Mouse (Mus musculus): ENCODE measurements around the gene Pusl1. TPM values are rescaled to one million over a fixed set of nuclear protein-coding genes. Genes with fewer than 3 reads are reported as not detected.

Pusl1 gene
- polyA plus RNA-seq, 1 experiment from 2014 or later = 51.8 TPM

DNA sequence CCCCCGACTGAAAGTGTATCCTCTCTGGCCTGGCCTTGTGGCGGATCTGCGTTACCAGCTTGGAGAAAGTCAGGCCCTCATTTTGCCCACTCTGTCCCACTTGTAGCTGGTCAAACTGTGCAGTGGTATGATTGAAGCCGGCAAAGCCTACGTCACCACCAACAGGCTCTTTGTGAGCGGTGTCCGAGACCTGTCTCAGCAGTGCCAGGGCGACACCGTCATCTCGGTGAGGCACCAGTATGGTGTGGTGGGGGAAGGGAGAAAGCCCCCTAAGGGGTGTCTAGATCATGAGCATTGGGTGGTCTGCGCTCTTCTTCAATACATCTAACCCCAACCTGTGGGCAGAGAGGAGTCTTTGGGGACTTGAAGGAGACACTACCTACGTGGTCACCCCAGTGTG lies 4.9 kb upstream of the Pusl1 start:
- no peaks in the 10 kb centered on the region for H3K9me3 ChIP-seq
- peaks cover 52% of the 10 kb centered on the region for H3K36me3 ChIP-seq
- WGBS = 94% methylated on average over 12 of the region's 12 CpGs
- no peak for ATAC-seq (ENCODE audit: low FRiP score, low read depth)
- no peak overlapping the region for H3K4me3 ChIP-seq
- no peak overlapping the region for H3K4me2 ChIP-seq (replicated peaks)
- no peak overlapping the region for H3K9ac ChIP-seq
- H3K27me3 ChIP-seq = no peaks in the 10 kb centered on the region
- H3K27ac ChIP-seq = no peak overlapping the region
- H3K4me1 ChIP-seq = peaks cover 33% of the 10 kb centered on the region

- Histone ChIP-seq H3K36me3 (peaks cover 46% of the 10 kb centered on the region), H3K9me3 (no peaks in the 10 kb centered on the region), H3K4me1 (peaks cover 34% of the 10 kb centered on the region), H3K4me2 (replicated peaks) (no peak overlapping the region), H3K4me3 (no peak overlapping the region), H3K9ac (no peak overlapping the region), H3K27ac (no peak overlapping the region), H3K27me3 (no peaks in the 10 kb centered on the region)
- ATAC-seq (ENCODE audit: low FRiP score, low read depth) = no peak
- WGBS = 90% methylated on average over 4 of the region's 4 CpGs
These were observed 4.2 kb upstream of the Pusl1 start for GRCm38 (mm10) chr4:155895826-155896225.

DNA sequence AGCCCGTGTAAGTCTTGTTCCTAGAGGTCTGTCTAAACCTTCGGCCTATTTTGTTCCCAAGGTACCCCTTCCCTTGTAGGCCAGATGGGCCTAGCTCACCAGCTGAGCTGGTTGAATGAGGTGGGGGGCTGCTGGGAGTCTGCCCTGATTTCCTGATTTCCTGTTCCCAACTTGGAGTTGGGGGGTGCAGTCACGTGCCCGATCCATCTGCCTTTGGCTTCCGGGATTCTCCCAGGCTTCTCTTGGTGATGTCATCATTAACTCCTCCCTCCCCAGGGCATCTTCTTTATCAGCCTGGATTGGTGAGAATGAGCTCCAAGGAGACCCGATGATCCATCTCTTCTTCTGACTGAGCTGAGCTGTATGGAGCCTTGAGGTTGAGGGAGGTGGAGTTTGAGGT lies 3.6 kb upstream of the Pusl1 start:
- Histone ChIP-seq H3K9me3 (no peaks in the 10 kb centered on the region), H3K4me1 (peaks cover 40% of the 10 kb centered on the region), H3K4me2 (replicated peaks) (peak overlapping the region; percentile 97; the same call in 1 of the 2 replicates), H3K4me3 (no peak overlapping the region), H3K9ac (peak overlapping the region; percentile 51), H3K27me3 (no peaks in the 10 kb centered on the region), H3K36me3 (peaks cover 41% of the 10 kb centered on the region), H3K27ac (no peak overlapping the region)
- ATAC-seq (ENCODE audit: low FRiP score, low read depth) = no peak
- WGBS = 47% methylated on average over 6 of the region's 6 CpGs

- ATAC-seq (ENCODE audit: low FRiP score, low read depth) = no peak
- WGBS = 30% methylated on average over 8 of the region's 8 CpGs
- Histone ChIP-seq H3K4me3 (0 out of 2 replicates have a peak overlapping the region, but pooled peaks have one; percentile 2), H3K36me3 (peaks cover 39% of the 10 kb centered on the region), H3K9ac (peak overlapping the region; percentile 51), H3K27ac (no peak overlapping the region), H3K4me2 (replicated peaks) (peak overlapping the region; percentile 97), H3K4me1 (peaks cover 44% of the 10 kb centered on the region), H3K27me3 (no peaks in the 10 kb centered on the region), H3K9me3 (no peaks in the 10 kb centered on the region)
These were observed 2.8 kb upstream of the Pusl1 start for GRCm38 (mm10) chr4:155894311-155894881.

GRCm38 (mm10) chr4:155893212-155893690 lies 1.7 kb upstream of the Pusl1 start:
- peaks cover 39% of the 10 kb centered on the region for H3K36me3 ChIP-seq
- peak overlapping the region; percentile 87 for H3K9ac ChIP-seq
- 70% methylated on average over 8 of the region's 8 CpGs for WGBS
- H3K27me3 ChIP-seq = no peaks in the 10 kb centered on the region
- no peaks in the 10 kb centered on the region for H3K9me3 ChIP-seq
- peak overlapping the region; percentile 97 for H3K4me2 ChIP-seq (replicated peaks)
- ATAC-seq (ENCODE audit: low FRiP score, low read depth) = no peak
- H3K4me1 ChIP-seq = peaks cover 44% of the 10 kb centered on the region
- H3K4me3 ChIP-seq = peak overlapping the region; percentile 88
- no peak overlapping the region for H3K27ac ChIP-seq

DNA sequence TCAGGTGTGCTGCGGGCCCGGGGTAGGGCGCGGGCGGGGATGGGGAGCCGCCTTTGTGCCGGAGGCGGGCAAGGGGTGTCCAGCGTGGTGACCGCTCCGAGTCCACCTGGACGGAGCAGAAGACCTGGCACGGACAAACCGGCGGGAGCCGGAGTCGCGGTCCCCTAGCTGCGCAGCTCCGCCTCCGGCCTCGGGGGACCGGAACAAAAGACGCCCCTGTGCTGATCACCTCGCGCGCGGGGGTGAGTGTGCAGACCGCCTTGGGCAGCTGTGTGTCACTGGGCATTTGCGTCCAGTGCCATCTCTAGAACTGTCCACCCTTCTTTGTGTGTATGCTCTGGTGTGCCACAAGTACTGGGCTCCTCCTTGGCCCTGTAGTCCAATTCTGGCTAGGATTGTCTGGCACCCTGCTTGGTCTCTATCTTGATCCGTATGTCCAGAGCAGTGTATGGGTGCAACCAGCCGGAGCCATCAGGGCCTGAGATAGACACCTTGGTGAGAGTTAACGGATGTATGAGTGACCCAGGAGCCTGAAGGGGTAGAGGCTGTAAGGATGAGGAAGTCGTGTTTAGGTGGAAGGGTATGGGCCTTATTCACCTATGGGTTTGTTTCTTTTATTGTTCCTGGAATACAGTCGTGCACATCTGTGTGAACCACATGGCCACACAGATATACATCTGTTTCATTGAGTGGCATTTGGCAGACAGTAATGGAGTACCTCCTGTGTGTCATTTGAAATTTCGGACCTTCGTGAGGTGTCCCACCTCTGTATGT lies 1.0 kb upstream of the Pusl1 start:
- peak overlapping the region; percentile 97 for H3K4me2 ChIP-seq (replicated peaks)
- peak overlapping the region; percentile 88 for H3K4me3 ChIP-seq
- peak overlapping the region; percentile 92 for H3K27ac ChIP-seq
- 5% methylated on average over 37 of the region's 37 CpGs for WGBS
- ATAC-seq (ENCODE audit: low FRiP score, low read depth) = no peak; the same call in 1 of the 2 replicates
- H3K4me1 ChIP-seq = peaks cover 44% of the 10 kb centered on the region
- H3K9ac ChIP-seq = peak overlapping the region; percentile 87
- no peaks in the 10 kb centered on the region for H3K9me3 ChIP-seq
- H3K36me3 ChIP-seq = peaks cover 41% of the 10 kb centered on the region
- H3K27me3 ChIP-seq = no peaks in the 10 kb centered on the region

GRCm38 (mm10) chr4:155892017-155892416 lies 436 bp upstream of the Pusl1 start:
- Histone ChIP-seq H3K4me3 (peak overlapping the region; percentile 88), H3K27me3 (no peaks in the 10 kb centered on the region), H3K27ac (peak overlapping the region; percentile 92), H3K9me3 (no peaks in the 10 kb centered on the region), H3K4me1 (peaks cover 44% of the 10 kb centered on the region), H3K36me3 (peaks cover 45% of the 10 kb centered on the region), H3K9ac (peak overlapping the region; percentile 87), H3K4me2 (replicated peaks) (peak overlapping the region; percentile 97)
- ATAC-seq (ENCODE audit: low FRiP score, low read depth) = peak; percentile 91
- under 1% methylated on average over 54 of the region's 56 CpGs for WGBS

GRCm38 (mm10) chr4:155891011-155891471 lies 540 bp downstream of the Pusl1 start:
- H3K9ac ChIP-seq = peak overlapping the region; percentile 87
- H3K4me3 ChIP-seq = peak overlapping the region; percentile 88
- peaks cover 44% of the 10 kb centered on the region for H3K4me1 ChIP-seq
- no peak for ATAC-seq (ENCODE audit: low FRiP score, low read depth)
- H3K27ac ChIP-seq = no peak overlapping the region; the same call in 1 of the 2 replicates
- no peaks in the 10 kb centered on the region for H3K9me3 ChIP-seq
- no peaks in the 10 kb centered on the region for H3K27me3 ChIP-seq
- H3K36me3 ChIP-seq = peaks cover 45% of the 10 kb centered on the region
- peak overlapping the region; percentile 97 for H3K4me2 ChIP-seq (replicated peaks)
- under 1% methylated on average over 34 of the region's 34 CpGs for WGBS

DNA sequence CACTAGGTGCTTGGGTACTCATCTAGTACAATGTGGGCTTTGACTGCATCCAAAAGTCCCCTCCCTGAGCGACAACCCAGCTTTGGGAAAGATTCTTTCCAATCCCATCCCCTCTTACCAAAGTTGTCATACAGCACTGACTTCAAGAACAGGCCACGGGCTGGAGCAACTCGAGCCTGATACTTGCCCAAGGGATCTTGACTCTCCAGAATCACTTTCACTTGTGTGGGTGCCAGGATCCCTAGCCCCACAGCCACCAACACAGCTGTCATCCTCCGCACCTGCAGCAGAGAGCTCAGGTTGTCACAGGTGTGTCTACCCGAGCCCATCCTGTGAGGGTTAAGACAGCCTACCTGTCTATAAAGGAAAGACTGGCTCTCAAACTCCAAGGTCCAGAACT lies 2.3 kb downstream of the Pusl1 start:
- peaks cover 31% of the 10 kb centered on the region for H3K4me1 ChIP-seq
- no peak overlapping the region for H3K4me3 ChIP-seq
- no peaks in the 10 kb centered on the region for H3K27me3 ChIP-seq
- WGBS = 84% methylated on average over 5 of the region's 5 CpGs
- ATAC-seq (ENCODE audit: low FRiP score, low read depth) = no peak
- H3K36me3 ChIP-seq = peaks cover 54% of the 10 kb centered on the region
- no peak overlapping the region for H3K9ac ChIP-seq
- H3K9me3 ChIP-seq = no peaks in the 10 kb centered on the region
- no peak overlapping the region for H3K4me2 ChIP-seq (replicated peaks)
- H3K27ac ChIP-seq = no peak overlapping the region

DNA sequence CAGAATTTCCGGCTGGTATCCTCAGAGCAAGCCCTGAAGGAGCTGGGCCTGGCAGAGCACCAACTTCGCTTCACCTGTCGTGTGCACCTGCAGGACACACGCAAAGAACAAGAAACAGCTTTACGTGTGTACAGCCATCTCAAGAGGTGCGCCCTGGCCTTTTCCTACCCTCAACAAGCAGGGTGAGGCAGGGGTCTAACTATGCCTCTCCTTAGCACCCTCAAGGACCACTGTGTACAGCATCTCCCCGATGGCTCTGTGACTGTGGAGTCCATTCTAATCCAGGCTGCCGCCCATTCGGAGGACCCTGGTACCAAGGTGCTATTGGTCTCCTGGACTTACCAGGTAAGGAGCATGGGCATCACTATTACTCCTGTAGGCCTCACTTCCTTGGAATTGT lies 3.4 kb downstream of the Pusl1 start:
- H3K9ac ChIP-seq = no peak overlapping the region
- H3K27ac ChIP-seq = no peak overlapping the region
- no peak for ATAC-seq (ENCODE audit: low FRiP score, low read depth)
- no peaks in the 10 kb centered on the region for H3K27me3 ChIP-seq
- peaks cover 65% of the 10 kb centered on the region for H3K36me3 ChIP-seq
- 95% methylated on average over 9 of the region's 9 CpGs for WGBS
- no peak overlapping the region for H3K4me2 ChIP-seq (replicated peaks)
- H3K4me1 ChIP-seq = peaks cover 19% of the 10 kb centered on the region
- no peaks in the 10 kb centered on the region for H3K9me3 ChIP-seq
- no peak overlapping the region for H3K4me3 ChIP-seq

DNA sequence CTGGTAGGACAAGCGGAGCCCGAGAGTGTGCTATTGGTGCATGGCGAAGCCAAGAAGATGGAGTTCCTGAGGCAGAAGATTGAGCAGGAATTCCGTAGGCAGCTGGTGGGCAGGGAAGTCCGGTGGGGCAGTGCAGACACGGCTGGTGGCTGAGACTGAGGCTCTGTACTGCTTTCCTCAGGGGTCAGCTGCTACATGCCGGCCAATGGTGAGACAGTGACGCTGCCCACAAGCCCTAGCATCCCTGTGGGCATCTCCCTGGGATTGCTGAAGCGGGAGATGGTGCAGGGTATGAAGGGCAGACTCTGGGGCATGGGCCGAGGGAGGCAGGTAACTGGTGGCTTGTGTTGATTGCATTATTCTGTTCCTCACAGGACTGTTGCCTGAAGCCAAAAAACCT lies 3.9 kb downstream of the Pusl1 start:
- Histone ChIP-seq H3K4me1 (peaks cover 14% of the 10 kb centered on the region), H3K27ac (no peak overlapping the region), H3K9me3 (no peaks in the 10 kb centered on the region), H3K27me3 (no peaks in the 10 kb centered on the region), H3K9ac (no peak overlapping the region), H3K4me3 (no peak overlapping the region), H3K36me3 (peaks cover 65% of the 10 kb centered on the region), H3K4me2 (replicated peaks) (no peak overlapping the region)
- WGBS = 87% methylated on average over 10 of the region's 10 CpGs
- no peak for ATAC-seq (ENCODE audit: low FRiP score, low read depth)

DNA sequence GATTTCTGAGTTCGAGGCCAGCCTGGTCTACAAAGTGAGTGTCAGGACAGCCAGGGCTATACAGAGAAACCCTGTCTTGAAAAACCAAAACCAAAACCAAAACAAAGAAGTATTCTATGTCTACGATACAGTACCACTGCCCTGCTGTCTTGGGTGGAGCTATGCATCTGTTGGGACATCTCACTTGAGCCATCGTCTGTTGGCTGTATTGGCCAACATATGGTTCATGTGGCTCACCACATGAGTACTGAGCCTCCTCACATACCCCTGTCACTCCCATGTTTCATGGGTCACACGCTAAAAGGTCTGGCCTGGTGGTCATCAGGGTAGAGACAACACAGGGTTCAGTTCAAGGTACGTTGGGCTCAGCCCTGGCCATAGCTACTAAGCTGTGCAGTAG lies 5.3 kb downstream of the Pusl1 start:
- no peaks in the 10 kb centered on the region for H3K9me3 ChIP-seq
- ATAC-seq (ENCODE audit: low FRiP score, low read depth) = no peak
- no peak overlapping the region for H3K4me2 ChIP-seq (replicated peaks)
- peaks cover 12% of the 10 kb centered on the region for H3K4me1 ChIP-seq
- H3K27me3 ChIP-seq = no peaks in the 10 kb centered on the region
- H3K36me3 ChIP-seq = peaks cover 65% of the 10 kb centered on the region
- no peak overlapping the region for H3K9ac ChIP-seq
- no peak overlapping the region for H3K4me3 ChIP-seq
- no peak overlapping the region for H3K27ac ChIP-seq
- 95% methylated on average over 5 of the region's 5 CpGs for WGBS

Measured in limb, embryonic 13.5 days (tissue).